Mouse (Mus musculus): ENCODE data around the gene Traf2. TPM values are rescaled to one million over a fixed set of nuclear protein-coding genes. Genes with fewer than 3 reads are reported as not detected.

The Traf2 gene
- polyA plus RNA-seq (2012; rRNA removed) (18.0 and 18.9 TPM in 2 replicates), polyA plus RNA-seq (2014; fragmentation: Nextera tagmentation; extraction: Ambion mirVana) (29.2 and 35.6 TPM in 2 replicates)

DNA sequence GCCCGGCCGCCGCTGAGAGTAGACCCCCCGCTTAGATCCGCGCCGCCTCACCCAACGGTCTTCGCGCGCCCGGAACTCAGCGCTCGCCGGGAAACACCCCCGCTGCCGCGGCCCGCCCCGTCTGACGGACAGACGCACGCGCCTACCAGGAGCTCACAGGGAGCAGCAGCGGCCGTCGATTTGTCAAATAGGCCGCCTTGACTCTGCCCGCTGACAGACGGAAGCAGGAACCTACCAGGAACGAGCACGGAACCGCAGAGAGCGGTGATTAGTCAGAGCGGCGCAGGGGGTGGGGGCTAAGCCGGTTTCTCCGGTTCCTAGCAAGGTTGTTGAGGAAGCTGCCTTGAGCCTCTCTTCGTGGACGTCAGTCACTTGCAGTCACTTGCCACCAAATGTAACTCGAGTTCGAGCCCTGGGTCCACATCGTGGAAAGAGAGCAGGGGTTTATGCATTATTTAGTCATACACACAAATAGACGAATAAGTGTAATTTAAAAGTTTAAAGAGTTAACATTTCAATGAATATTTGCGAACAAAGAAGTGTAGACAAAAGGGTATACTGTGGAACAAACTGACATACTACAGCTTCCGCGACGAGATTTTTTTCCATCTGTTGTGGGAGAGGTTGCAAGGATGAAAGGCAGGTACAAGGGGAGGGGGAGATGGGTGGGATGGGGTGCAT is at the start of gene Traf2:
Traf2 (minus strand) TSS at position 130 of the 681 bp plus-strand sequence.
- Histone ChIP-seq H3K4me1 (ENCODE audit: control insufficient read depth, insufficient read depth, low read length) (peaks cover 2% of the 10 kb centered on the region; the same call in 1 of the 2 replicates), H3K4me2 (replicated peaks; ENCODE audit: low read depth, low read length, severe bottlenecking) (peak within 1 kb of the TSS; percentile 77), H3K4me3 (replicated peaks; ENCODE audit: low read length) (peak within 1 kb of the TSS; percentile 75), H3K9me3 (ENCODE audit: control insufficient read depth, low read length) (no peaks in the 10 kb centered on the region), H3K36me3 (ENCODE audit: control insufficient read depth, insufficient read depth, low read length) (no peaks in the 10 kb centered on the region; the same call in 1 of the 2 replicates), H3K9ac (ENCODE audit: low read depth, low read length, severe bottlenecking) (peak within 1 kb of the TSS; percentile 80), H3K27ac (replicated peaks; ENCODE audit: low read depth, low read length) (peak within 1 kb of the TSS; percentile 53; the same call in 1 of the 2 replicates), H3K27me3 (ENCODE audit: control insufficient read depth, insufficient read depth, low read length) (no peaks in the 10 kb centered on the region)
- ATAC-seq (ENCODE audit: low FRiP score, low read depth) (peak; percentile 100), DNase-seq (ENCODE audit: low spot score) (peak; percentile 99)
- no peak for TF ChIP-seq POLR2A (IDR thresholded peaks at IDR 0.05; ENCODE audit: borderline replicate concordance, extremely low read depth, insufficient read depth, insufficient read length)
- 3% methylated on average over 48 of the region's 48 CpGs for WGBS

DNA sequence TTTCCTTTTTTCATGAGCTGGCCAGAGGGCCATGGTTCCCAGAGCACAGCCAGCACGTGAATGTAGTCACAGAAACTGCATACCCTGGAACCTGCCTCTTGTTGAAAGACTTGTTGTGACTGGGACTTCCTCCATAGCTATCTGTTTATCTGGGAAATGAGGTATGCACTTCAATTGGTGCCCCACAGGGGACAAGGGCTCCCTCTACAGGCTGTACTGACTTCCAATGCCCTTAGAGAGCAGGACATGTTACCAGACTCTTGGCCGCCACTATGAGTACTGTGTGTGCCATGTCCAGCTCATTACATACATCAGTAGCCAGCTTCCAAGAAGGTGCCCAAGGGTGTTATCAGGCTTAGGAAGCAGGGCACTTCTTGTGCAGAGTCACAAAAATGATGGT is 45.1 kb upstream of the Traf2 start:
- peaks cover 88% of the 10 kb centered on the region for H3K36me3 ChIP-seq (ENCODE audit: control insufficient read depth, insufficient read depth, low read length)
- no peak for ATAC-seq (ENCODE audit: low FRiP score, low read depth)
- no peak for TF ChIP-seq POLR2A (IDR thresholded peaks at IDR 0.05; ENCODE audit: borderline replicate concordance, extremely low read depth, insufficient read depth, insufficient read length)
- no peaks in the 10 kb centered on the region for H3K9me3 ChIP-seq (ENCODE audit: control insufficient read depth, low read length)
- H3K4me2 ChIP-seq (replicated peaks; ENCODE audit: low read depth, low read length, severe bottlenecking), result no peak overlapping the region
- H3K9ac ChIP-seq (ENCODE audit: low read depth, low read length, severe bottlenecking), result no peak overlapping the region
- no peaks in the 10 kb centered on the region for H3K27me3 ChIP-seq (ENCODE audit: control insufficient read depth, insufficient read depth, low read length)
- WGBS, result 90% methylated on average over 2 of the region's 2 CpGs
- H3K4me3 ChIP-seq (replicated peaks; ENCODE audit: low read length), result no peak overlapping the region
- H3K27ac ChIP-seq (replicated peaks; ENCODE audit: low read depth, low read length), result no peak overlapping the region
- H3K4me1 ChIP-seq (ENCODE audit: control insufficient read depth, insufficient read depth, low read length), result no peaks in the 10 kb centered on the region
- no peak for DNase-seq (ENCODE audit: low spot score)

DNA sequence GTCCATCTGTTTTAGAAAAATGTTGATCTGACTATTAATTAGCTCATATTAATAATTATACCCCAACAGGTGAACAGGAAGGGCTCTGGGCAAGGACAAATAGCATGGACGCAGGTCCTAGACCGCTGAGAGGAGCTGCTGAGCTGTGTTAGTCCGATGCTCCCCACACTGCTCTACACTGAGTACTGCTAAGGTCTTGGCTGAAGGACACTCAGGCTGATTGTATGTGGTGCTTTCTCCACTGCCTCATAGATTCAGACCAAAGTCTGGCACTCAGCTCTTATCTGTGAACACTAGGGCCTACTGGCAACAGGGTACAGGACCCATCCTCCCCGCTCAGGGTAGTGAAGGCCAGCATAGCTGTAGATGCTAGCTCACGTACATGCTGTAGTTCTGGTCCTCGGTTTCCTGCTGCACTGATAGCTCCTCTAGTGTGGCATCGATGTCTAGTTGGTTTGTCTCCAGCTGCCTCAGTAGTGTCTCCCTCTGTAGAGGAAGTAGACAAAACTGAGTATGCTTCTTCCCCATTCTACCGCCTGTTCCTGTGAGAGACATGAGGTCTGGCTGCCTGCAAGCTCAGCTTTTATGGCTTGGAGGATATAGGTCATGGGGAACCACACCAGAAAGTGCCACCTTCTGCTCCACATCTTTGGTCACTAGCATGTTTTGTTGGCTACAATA is 41.6 kb upstream of the Traf2 start:
- 91% methylated on average over 8 of the region's 8 CpGs for WGBS
- peaks cover 92% of the 10 kb centered on the region for H3K36me3 ChIP-seq (ENCODE audit: control insufficient read depth, insufficient read depth, low read length)

DNA sequence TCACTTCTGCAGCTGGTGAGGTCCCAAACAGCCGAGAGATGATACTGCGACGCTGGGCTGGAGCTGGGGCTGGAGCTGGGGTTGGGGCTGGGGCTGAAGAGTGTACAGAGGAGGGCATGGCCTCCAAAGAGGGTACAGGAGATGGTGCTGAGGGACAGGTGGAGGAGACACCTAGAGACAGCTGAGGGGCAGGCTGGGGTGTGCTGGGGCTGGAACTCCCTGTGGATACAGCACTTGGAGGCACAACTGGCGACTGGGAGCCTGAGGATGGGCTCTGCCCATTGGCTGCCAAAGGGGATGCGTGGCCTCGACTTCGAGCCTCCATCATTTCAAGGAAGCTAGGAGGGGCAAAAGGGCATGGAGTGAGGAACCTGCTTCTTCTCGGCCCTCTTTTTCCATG is 40.5 kb upstream of the Traf2 start:
- no peak overlapping the region for H3K4me3 ChIP-seq (replicated peaks; ENCODE audit: low read length)
- H3K9ac ChIP-seq (ENCODE audit: low read depth, low read length, severe bottlenecking), result no peak overlapping the region
- DNase-seq (ENCODE audit: low spot score) (no peak), ATAC-seq (ENCODE audit: low FRiP score, low read depth) (no peak)
- TF ChIP-seq POLR2A (IDR thresholded peaks at IDR 0.05; ENCODE audit: borderline replicate concordance, extremely low read depth, insufficient read depth, insufficient read length), result no peak
- 82% methylated on average over 7 of the region's 8 CpGs for WGBS
- no peak overlapping the region for H3K27ac ChIP-seq (replicated peaks; ENCODE audit: low read depth, low read length)
- H3K4me1 ChIP-seq (ENCODE audit: control insufficient read depth, insufficient read depth, low read length), result peaks cover 3% of the 10 kb centered on the region; the same call in 1 of the 2 replicates
- no peaks in the 10 kb centered on the region for H3K27me3 ChIP-seq (ENCODE audit: control insufficient read depth, insufficient read depth, low read length)
- H3K36me3 ChIP-seq (ENCODE audit: control insufficient read depth, insufficient read depth, low read length), result peaks cover 88% of the 10 kb centered on the region
- no peak overlapping the region for H3K4me2 ChIP-seq (replicated peaks; ENCODE audit: low read depth, low read length, severe bottlenecking)
- no peaks in the 10 kb centered on the region for H3K9me3 ChIP-seq (ENCODE audit: control insufficient read depth, low read length)

More for the DNA sequence above, 41.6 kb upstream of the Traf2 start:
- no peak for ATAC-seq (ENCODE audit: low FRiP score, low read depth)
- no peaks in the 10 kb centered on the region for H3K4me1 ChIP-seq (ENCODE audit: control insufficient read depth, insufficient read depth, low read length)
- no peak overlapping the region for H3K27ac ChIP-seq (replicated peaks; ENCODE audit: low read depth, low read length)
- no peak for DNase-seq (ENCODE audit: low spot score)
- H3K27me3 ChIP-seq (ENCODE audit: control insufficient read depth, insufficient read depth, low read length), result no peaks in the 10 kb centered on the region
- no peak overlapping the region for H3K9ac ChIP-seq (ENCODE audit: low read depth, low read length, severe bottlenecking)
- TF ChIP-seq POLR2A (IDR thresholded peaks at IDR 0.05; ENCODE audit: borderline replicate concordance, extremely low read depth, insufficient read depth, insufficient read length), result no peak
- H3K4me3 ChIP-seq (replicated peaks; ENCODE audit: low read length), result no peak overlapping the region
- H3K4me2 ChIP-seq (replicated peaks; ENCODE audit: low read depth, low read length, severe bottlenecking), result no peak overlapping the region
- H3K9me3 ChIP-seq (ENCODE audit: control insufficient read depth, low read length), result no peaks in the 10 kb centered on the region

DNA sequence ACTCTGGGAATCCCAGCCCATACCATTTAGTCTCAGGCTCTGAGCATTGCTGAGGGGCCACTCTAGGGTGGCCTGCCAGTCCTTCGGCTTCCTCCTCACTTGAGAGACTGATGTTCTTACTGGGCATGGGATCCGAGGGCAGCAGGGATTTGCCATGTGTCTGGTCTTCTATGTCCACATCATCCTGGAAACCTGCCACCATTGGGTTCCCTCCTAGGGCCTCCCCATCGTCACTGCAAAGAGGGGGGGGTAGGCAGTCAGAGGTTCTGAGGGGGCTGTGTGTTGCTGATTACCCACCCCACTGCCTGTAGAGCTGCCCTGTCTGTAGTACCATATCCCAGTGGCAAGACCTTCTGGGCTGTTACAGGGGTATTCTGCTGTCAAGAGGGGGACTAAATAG is 38.9 kb upstream of the Traf2 start:
- H3K4me1 ChIP-seq (ENCODE audit: control insufficient read depth, insufficient read depth, low read length), result peaks cover 11% of the 10 kb centered on the region; the same call in 1 of the 2 replicates
- H3K4me3 ChIP-seq (replicated peaks; ENCODE audit: low read length), result no peak overlapping the region
- no peak for TF ChIP-seq POLR2A (IDR thresholded peaks at IDR 0.05; ENCODE audit: borderline replicate concordance, extremely low read depth, insufficient read depth, insufficient read length)
- no peak overlapping the region for H3K9ac ChIP-seq (ENCODE audit: low read depth, low read length, severe bottlenecking)
- 84% methylated on average over 3 of the region's 3 CpGs for WGBS
- no peak overlapping the region for H3K27ac ChIP-seq (replicated peaks; ENCODE audit: low read depth, low read length)
- peaks cover 7% of the 10 kb centered on the region for H3K27me3 ChIP-seq (ENCODE audit: control insufficient read depth, insufficient read depth, low read length)
- no peak overlapping the region for H3K4me2 ChIP-seq (replicated peaks; ENCODE audit: low read depth, low read length, severe bottlenecking)
- H3K36me3 ChIP-seq (ENCODE audit: control insufficient read depth, insufficient read depth, low read length), result peaks cover 72% of the 10 kb centered on the region
- no peak for DNase-seq (ENCODE audit: low spot score)
- no peaks in the 10 kb centered on the region for H3K9me3 ChIP-seq (ENCODE audit: control insufficient read depth, low read length)
- no peak for ATAC-seq (ENCODE audit: low FRiP score, low read depth)
